Mouse (Mus musculus): ENCODE results near the gene Tead1.

Gene Tead1

GRCm38 (mm10) chr7:112685993-112686392, 6.9 kb downstream of the Tead1 start:
- no peak for DNase-seq (ENCODE audit: low read depth, low spot score)

GRCm38 (mm10) chr7:112686586-112686985, 7.5 kb downstream of the Tead1 start:
- no peak for DNase-seq (ENCODE audit: low read depth, low spot score)

GRCm38 (mm10) chr7:112688425-112689001, 9.4 kb downstream of the Tead1 start:
- no peak for DNase-seq (ENCODE audit: low read depth, low spot score)

GRCm38 (mm10) chr7:112690836-112691781, 12.0 kb downstream of the Tead1 start:
- DNase-seq (ENCODE audit: low read depth, low spot score): no peak

- DNase-seq (ENCODE audit: low read depth, low spot score): no peak
Observed at GRCm38 (mm10) chr7:112693566-112693965, 14.4 kb downstream of the Tead1 start.

GRCm38 (mm10) chr7:112696777-112697161, 17.7 kb downstream of the Tead1 start:
- DNase-seq (ENCODE audit: low read depth, low spot score): no peak

GRCm38 (mm10) chr7:112697162-112697841, 18.2 kb downstream of the Tead1 start:
- DNase-seq (ENCODE audit: low read depth, low spot score): no peak

GRCm38 (mm10) chr7:112700082-112700481, 21.0 kb downstream of the Tead1 start:
- DNase-seq (ENCODE audit: low read depth, low spot score): no peak

GRCm38 (mm10) chr7:112703341-112703740, 24.2 kb downstream of the Tead1 start:
- no peak for DNase-seq (ENCODE audit: low read depth, low spot score)

GRCm38 (mm10) chr7:112705870-112706269, 26.8 kb downstream of the Tead1 start:
- no peak for DNase-seq (ENCODE audit: low read depth, low spot score)

- DNase-seq (ENCODE audit: low read depth, low spot score): no peak
Observed at GRCm38 (mm10) chr7:112706756-112707155, 27.6 kb downstream of the Tead1 start.

- DNase-seq (ENCODE audit: low read depth, low spot score): no peak
Observed at GRCm38 (mm10) chr7:112710409-112711107, 31.4 kb downstream of the Tead1 start.

GRCm38 (mm10) chr7:112711977-112712376, 32.9 kb downstream of the Tead1 start:
- DNase-seq (ENCODE audit: low read depth, low spot score): no peak

- no peak for DNase-seq (ENCODE audit: low read depth, low spot score)
Observed at GRCm38 (mm10) chr7:112713509-112713908, 34.4 kb downstream of the Tead1 start.

GRCm38 (mm10) chr7:112714783-112715182, 35.7 kb downstream of the Tead1 start:
- DNase-seq (ENCODE audit: low read depth, low spot score): no peak

- DNase-seq (ENCODE audit: low read depth, low spot score): no peak
Observed at GRCm38 (mm10) chr7:112716701-112717100, 37.6 kb downstream of the Tead1 start.

GRCm38 (mm10) chr7:112717676-112718075, 38.6 kb downstream of the Tead1 start:
- DNase-seq (ENCODE audit: low read depth, low spot score): no peak

- DNase-seq (ENCODE audit: low read depth, low spot score): no peak
Observed at GRCm38 (mm10) chr7:112719394-112720142, 40.5 kb downstream of the Tead1 start.

GRCm38 (mm10) chr7:112720143-112720988, 41.2 kb downstream of the Tead1 start:
- DNase-seq (ENCODE audit: low read depth, low spot score): no peak

GRCm38 (mm10) chr7:112720989-112721337, 41.8 kb downstream of the Tead1 start:
- DNase-seq (ENCODE audit: low read depth, low spot score): no peak

All from brain, embryonic 18.5 days (tissue).